Mouse (Mus musculus) forebrain, embryonic 11.5 days (tissue): ENCODE data around the gene Nln. TPM values are rescaled to one million over a fixed set of nuclear protein-coding genes. Genes with fewer than 3 reads are reported as not detected.

Experiments used
- ATAC-seq: fragments of 200-750 bp; cut with Nextera tagmentation; replicated peaks from 2 replicates; pipeline ENCODE4 v1.8.0; 2017; ENCODE audit warnings: moderate TSS enrichment; ENCODE audit not compliant: low FRiP score
- DNase-seq: peaks from one replicate; pipeline ENCODE4 v3.0.0-alpha.2; 2017; ENCODE audit warnings: low spot score
- H3K27ac ChIP-seq: fragments of 300-500 bp; sonication (generic); 2 replicates; pipeline ENCODE4 v1.5.1; 2014; ENCODE audit warnings: low read depth, low read length
- H3K27me3 ChIP-seq: fragments of 300-500 bp; sonication (generic); 2 replicates; pipeline ENCODE4 v1.6.1; 2014; ENCODE audit warnings: mild to moderate bottlenecking, low read length, mixed read lengths; ENCODE audit not compliant: control insufficient read depth, insufficient read depth
- H3K36me3 ChIP-seq: fragments of 300-500 bp; sonication (generic); 2 replicates; pipeline ENCODE4 v1.6.1; 2014; ENCODE audit warnings: mild to moderate bottlenecking, low read length, moderate library complexity, mixed read lengths; ENCODE audit not compliant: control insufficient read depth, insufficient read depth
- H3K4me1 ChIP-seq: fragments of 300-500 bp; sonication (generic); replicated peaks from 2 replicates; pipeline ENCODE4 v1.6.1; 2014; ENCODE audit warnings: low read length, mixed read lengths; ENCODE audit not compliant: control insufficient read depth, insufficient read depth
- H3K4me2 ChIP-seq: fragments of 300-500 bp; sonication (generic); 2 replicates; pipeline ENCODE4 v1.6.1; 2014; ENCODE audit warnings: low read depth, mild to moderate bottlenecking, low read length, moderate library complexity, mixed read lengths; ENCODE audit not compliant: severe bottlenecking
- H3K4me3 ChIP-seq: fragments of 300-500 bp; sonication (generic); 2 replicates; pipeline ENCODE4 v1.5.1; 2014; ENCODE audit warnings: low read depth, low read length
- H3K9ac ChIP-seq: fragments of 300-500 bp; sonication (generic); 2 replicates; pipeline ENCODE4 v1.6.1; 2014; ENCODE audit warnings: low read length
- H3K9me3 ChIP-seq: fragments of 300-500 bp; sonication (generic); 2 replicates; pipeline ENCODE4 v1.6.1; 2016; ENCODE audit warnings: low read length, mixed read lengths; ENCODE audit not compliant: control insufficient read depth
- WGBS: fragments of 180-500 bp; shearing (Covaris S2); extraction: QIAGEN DNeasy Blood & Tissue Kit; methylation state at CpG from one replicate; pipeline ENCODE4 v1.1.7; 2014; 5-methylcytosine and 5-hydroxymethylcytosine counted together
- polyA plus RNA-seq: library from polyadenylated mRNA; unstranded; fragments of >200 nt; fragmentation: Nextera tagmentation; extraction: Ambion mirVana; gene quantifications from 2 replicates; pipeline ENCODE4 v1.2.1, GENCODE M21; 2014

Nln gene
- polyA plus RNA-seq, 1 experiment from 2014 or later: 21.1 TPM

DNA sequence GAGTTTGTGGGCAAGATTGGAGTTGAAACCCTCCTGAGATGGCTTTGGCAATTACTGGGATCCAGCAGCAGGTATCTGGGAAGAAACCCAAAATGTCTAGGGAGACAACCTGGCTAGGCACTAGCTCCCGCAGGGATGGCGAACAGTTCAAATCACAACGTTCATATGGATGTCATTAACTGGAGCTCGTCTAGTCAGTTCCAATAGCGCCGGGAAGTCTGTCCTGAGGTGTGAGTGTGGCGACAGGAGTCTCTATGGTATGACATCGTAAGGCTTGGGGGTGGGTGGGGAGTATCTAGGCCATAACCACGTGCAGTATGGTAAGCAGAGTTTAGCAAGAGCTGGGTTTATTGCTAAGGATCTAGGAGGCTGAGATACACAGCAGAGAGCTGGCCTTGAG lies 46.4 kb downstream of the Nln start:
- H3K4me1 ChIP-seq: peaks cover 5% of the 10 kb centered on the region; the same call in 1 of the 2 replicates
- H3K4me3 ChIP-seq: no peak overlapping the region
- no peaks in the 10 kb centered on the region for H3K36me3 ChIP-seq
- no peak overlapping the region for H3K4me2 ChIP-seq
- H3K9ac ChIP-seq: no peak overlapping the region
- H3K27ac ChIP-seq: no peak overlapping the region
- DNase-seq (no peak), ATAC-seq (no peak)
- WGBS: 81% methylated on average over 9 of the region's 9 CpGs
- H3K27me3 ChIP-seq: no peaks in the 10 kb centered on the region
- H3K9me3 ChIP-seq: no peaks in the 10 kb centered on the region

DNA sequence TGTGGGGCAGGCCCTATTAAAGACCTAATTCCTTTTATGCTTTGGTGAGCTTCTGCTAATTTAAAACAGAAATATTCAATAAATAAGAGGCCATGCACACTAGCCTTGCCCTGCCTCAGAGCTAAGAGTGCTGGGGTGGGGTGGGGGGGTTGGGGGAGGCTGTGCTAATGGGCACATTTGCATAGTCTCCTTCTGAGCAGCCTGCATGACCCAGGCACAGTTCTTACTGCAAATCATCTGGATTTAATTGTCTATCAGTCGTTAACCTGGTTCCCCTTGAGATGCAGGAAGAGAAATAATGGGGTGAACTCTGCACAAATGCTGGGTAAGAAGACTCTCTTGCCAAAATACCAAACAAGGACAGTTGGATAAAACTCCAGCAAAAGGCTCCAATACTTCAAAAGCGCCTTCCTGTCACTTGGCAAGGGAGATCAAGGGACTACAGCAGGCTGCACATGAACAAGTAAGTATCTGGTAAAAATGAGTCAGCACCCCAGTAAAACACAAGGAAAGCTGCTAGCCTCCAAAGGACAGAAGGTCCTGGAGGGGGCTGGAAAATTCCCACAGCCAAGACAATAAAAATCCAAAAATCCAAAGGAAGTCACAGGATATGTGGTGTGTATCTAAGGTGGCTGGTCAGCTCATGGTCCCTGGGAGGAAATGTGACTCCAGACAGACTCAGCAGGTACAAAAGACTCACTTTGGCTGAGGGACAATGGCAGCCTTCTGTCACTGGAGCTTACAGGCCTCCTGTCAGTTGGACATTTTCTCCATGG lies 47.3 kb downstream of the Nln start:
- ATAC-seq (0 out of 2 replicates have a peak, but pooled peaks have one; percentile 33), DNase-seq (no peak)
- H3K27ac ChIP-seq: no peak overlapping the region
- H3K4me2 ChIP-seq: no peak overlapping the region
- peaks cover 5% of the 10 kb centered on the region; the same call in 1 of the 2 replicates for H3K4me1 ChIP-seq
- WGBS: 41% methylated on average over 2 of the region's 2 CpGs
- no peaks in the 10 kb centered on the region for H3K36me3 ChIP-seq
- H3K4me3 ChIP-seq: no peak overlapping the region
- no peaks in the 10 kb centered on the region for H3K9me3 ChIP-seq
- H3K27me3 ChIP-seq: no peaks in the 10 kb centered on the region
- H3K9ac ChIP-seq: no peak overlapping the region

DNA sequence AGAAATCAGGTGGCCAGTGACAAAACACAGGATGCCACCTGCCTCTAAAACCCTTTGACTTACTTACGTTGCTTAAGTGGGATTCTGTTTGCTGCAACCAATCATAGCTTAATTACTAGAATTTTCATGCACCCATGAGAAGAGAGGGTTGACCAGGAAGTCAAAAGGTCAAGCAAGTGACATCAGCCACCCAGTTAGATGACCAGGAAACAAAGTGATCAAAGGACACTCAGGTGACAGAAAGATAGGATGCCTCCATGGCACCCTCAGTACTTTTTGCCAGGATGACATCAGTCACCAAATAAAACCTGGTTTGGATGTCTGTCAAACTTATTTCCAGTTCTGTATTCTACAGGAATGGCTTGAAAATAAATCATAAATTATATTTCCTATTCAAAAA lies 49.2 kb downstream of the Nln start:
- no peak overlapping the region for H3K4me3 ChIP-seq
- DNase-seq (no peak), ATAC-seq (no peak)
- 87% methylated on average over 1 of the region's 1 CpGs for WGBS
- no peak overlapping the region for H3K27ac ChIP-seq
- H3K9ac ChIP-seq: no peak overlapping the region
- peaks cover 5% of the 10 kb centered on the region; the same call in 1 of the 2 replicates for H3K4me1 ChIP-seq
- no peaks in the 10 kb centered on the region for H3K9me3 ChIP-seq
- H3K36me3 ChIP-seq: no peaks in the 10 kb centered on the region
- H3K4me2 ChIP-seq: no peak overlapping the region
- no peaks in the 10 kb centered on the region for H3K27me3 ChIP-seq

GRCm38 (mm10) chr13:104059536-104059935 lies 49.9 kb downstream of the Nln start:
- H3K4me3 ChIP-seq: no peak overlapping the region
- peaks cover 5% of the 10 kb centered on the region; the same call in 1 of the 2 replicates for H3K4me1 ChIP-seq
- no peak overlapping the region for H3K9ac ChIP-seq
- no peak overlapping the region for H3K27ac ChIP-seq
- H3K9me3 ChIP-seq: no peaks in the 10 kb centered on the region
- H3K4me2 ChIP-seq: no peak overlapping the region
- DNase-seq: no peak
- no peaks in the 10 kb centered on the region for H3K36me3 ChIP-seq
- no peak for ATAC-seq
- H3K27me3 ChIP-seq: no peaks in the 10 kb centered on the region
- 89% methylated on average over 4 of the region's 4 CpGs for WGBS

- H3K27me3 ChIP-seq: no peaks in the 10 kb centered on the region
- no peak overlapping the region for H3K4me3 ChIP-seq
- H3K9me3 ChIP-seq: no peaks in the 10 kb centered on the region
- no peaks in the 10 kb centered on the region for H3K36me3 ChIP-seq
- 92% methylated on average over 9 of the region's 9 CpGs for WGBS
- DNase-seq (no peak), ATAC-seq (no peak)
- H3K9ac ChIP-seq: no peak overlapping the region
- H3K4me1 ChIP-seq: peaks cover 5% of the 10 kb centered on the region; the same call in 1 of the 2 replicates
- no peak overlapping the region for H3K27ac ChIP-seq
- no peak overlapping the region for H3K4me2 ChIP-seq
Measured at GRCm38 (mm10) chr13:104058761-104059160, 50.7 kb downstream of the Nln start.

DNA sequence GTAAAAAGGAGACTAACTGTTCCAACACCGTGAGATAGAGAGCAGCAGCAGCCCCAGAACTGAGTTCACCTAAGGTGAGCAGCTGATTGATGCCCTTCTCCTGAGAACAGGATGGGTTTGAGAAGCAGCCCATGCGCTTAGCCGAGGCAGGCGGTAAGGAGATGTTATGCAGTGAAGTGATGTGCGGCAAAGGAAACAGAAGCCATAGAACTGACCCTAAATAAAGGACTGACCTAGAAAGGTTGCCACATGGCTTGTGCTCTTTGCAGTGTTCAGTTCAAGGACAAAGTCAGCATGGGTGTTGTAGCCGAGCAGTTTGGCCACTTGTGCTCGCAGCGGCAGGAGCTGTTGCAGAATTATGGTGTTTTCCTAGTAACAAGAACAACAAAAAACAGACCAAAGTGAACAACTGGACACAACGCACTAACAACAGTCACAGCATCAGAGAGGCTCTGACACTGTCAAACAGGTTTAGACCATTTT lies 57.1 kb downstream of the Nln start:
- H3K9ac ChIP-seq: no peak overlapping the region
- no peaks in the 10 kb centered on the region for H3K4me1 ChIP-seq
- DNase-seq: no peak
- H3K36me3 ChIP-seq: no peaks in the 10 kb centered on the region
- H3K4me3 ChIP-seq: no peak overlapping the region
- H3K27ac ChIP-seq: no peak overlapping the region
- 94% methylated on average over 9 of the region's 9 CpGs for WGBS
- H3K4me2 ChIP-seq: no peak overlapping the region
- ATAC-seq: no peak
- no peaks in the 10 kb centered on the region for H3K27me3 ChIP-seq
- no peaks in the 10 kb centered on the region for H3K9me3 ChIP-seq

- 68% methylated on average over 3 of the region's 3 CpGs for WGBS
- no peak overlapping the region for H3K4me2 ChIP-seq
- H3K4me3 ChIP-seq: no peak overlapping the region
- H3K9me3 ChIP-seq: no peaks in the 10 kb centered on the region
- ATAC-seq (peak; percentile 44; the same call in 1 of the 2 replicates), DNase-seq (no peak)
- no peak overlapping the region for H3K9ac ChIP-seq
- H3K27me3 ChIP-seq: no peaks in the 10 kb centered on the region
- no peaks in the 10 kb centered on the region for H3K4me1 ChIP-seq
- H3K27ac ChIP-seq: no peak overlapping the region
- H3K36me3 ChIP-seq: no peaks in the 10 kb centered on the region
Measured at GRCm38 (mm10) chr13:104048835-104049234, 60.6 kb downstream of the Nln start.

DNA sequence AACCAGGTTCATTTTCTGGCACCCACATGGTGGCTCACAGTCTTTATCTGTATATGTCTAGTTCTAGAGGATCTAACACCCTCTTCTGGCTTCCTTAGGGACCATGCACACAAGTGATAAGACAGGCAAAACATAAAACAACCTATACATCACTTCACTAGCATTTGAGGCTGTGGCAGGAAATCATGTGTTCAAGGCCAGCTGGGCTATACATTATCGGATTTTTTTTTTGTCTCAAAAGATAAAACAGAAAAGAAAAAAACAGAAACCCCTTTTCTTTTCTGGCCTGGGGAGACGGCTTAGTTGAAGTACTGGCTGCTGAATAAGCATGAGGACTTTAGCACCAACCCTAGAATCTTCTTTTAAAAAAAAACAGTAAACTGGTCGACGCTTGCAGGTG lies 64.3 kb downstream of the Nln start:
- 85% methylated on average over 4 of the region's 4 CpGs for WGBS
- Histone ChIP-seq H3K27me3 (no peaks in the 10 kb centered on the region), H3K4me1 (no peaks in the 10 kb centered on the region), H3K9ac (no peak overlapping the region), H3K36me3 (no peaks in the 10 kb centered on the region), H3K4me2 (no peak overlapping the region), H3K27ac (no peak overlapping the region), H3K9me3 (no peaks in the 10 kb centered on the region), H3K4me3 (no peak overlapping the region)
- no peak for DNase-seq
- ATAC-seq: no peak

DNA sequence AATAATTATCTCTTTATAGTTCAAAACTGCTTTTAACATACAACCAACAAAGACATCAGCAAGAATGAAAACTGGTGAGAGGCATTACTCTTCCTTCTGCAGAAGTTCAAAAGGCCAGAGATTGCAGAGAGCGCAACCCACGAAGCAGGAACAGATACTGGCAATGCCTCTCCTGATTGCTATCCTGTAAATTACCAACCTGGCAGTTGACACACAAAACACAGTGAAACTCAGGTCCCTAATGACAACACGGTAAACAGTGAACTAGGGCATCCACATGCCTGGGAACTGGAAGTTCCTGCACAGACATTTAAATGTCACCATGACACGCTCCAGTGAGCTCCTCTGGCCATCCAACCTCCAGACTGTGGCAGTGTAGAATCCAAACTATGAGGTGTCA lies 65.1 kb downstream of the Nln start:
- H3K4me1 ChIP-seq: no peaks in the 10 kb centered on the region
- H3K4me3 ChIP-seq: no peak overlapping the region
- no peak overlapping the region for H3K4me2 ChIP-seq
- no peaks in the 10 kb centered on the region for H3K27me3 ChIP-seq
- H3K27ac ChIP-seq: no peak overlapping the region
- ATAC-seq (no peak), DNase-seq (no peak)
- no peaks in the 10 kb centered on the region for H3K36me3 ChIP-seq
- no peaks in the 10 kb centered on the region for H3K9me3 ChIP-seq
- WGBS: 94% methylated on average over 4 of the region's 4 CpGs
- H3K9ac ChIP-seq: no peak overlapping the region
